Comparison of ENCODE assay signal across 21 mouse cellular contexts in genomic region chr13:40739121-40739650, GRCm38 (mm10). TPM values are rescaled to one million over a fixed set of nuclear protein-coding genes. Genes with fewer than 3 reads are reported as not detected.
A peak's percentile ranks its signal among the peaks of the same experiment; 100 is the strongest.
DNase-seq lines count a peak whose midpoint lies in the region; ATAC-seq lines count a peak whose summit lies in the region.
"Had no signal": no experiment of that assay in that cellular context is flagged by ENCODE, and none has a peak within 500 bp of the region (broad histone marks: within the 10 kb centered on the region; RNA-seq: fewer than 3 reads in every experiment).

No protein-coding gene starts in this region.

- H3K4me2 ChIP-seq in kidney, embryonic 14.5 days (replicated peaks; ENCODE audit: low read depth, low read length), result peak overlapping the region; percentile 4
- peak overlapping the region; percentile 43; the same call in 1 of the 2 replicates for H3K4me2 ChIP-seq in limb, embryonic 12.5 days
- H3K4me2 ChIP-seq: heart, embryonic 13.5 days; lung, embryonic 14.5 days; midbrain, embryonic 13.5 days had no signal

- H3K9me3 ChIP-seq in kidney, embryonic 14.5 days (ENCODE audit: control insufficient read depth, low read length), result no peaks in the 10 kb centered on the region
- no peaks in the 10 kb centered on the region for H3K9me3 ChIP-seq in embryonic facial prominence, embryonic 10.5 days
- no peaks in the 10 kb centered on the region for H3K9me3 ChIP-seq in limb, embryonic 12.5 days
- H3K9me3 ChIP-seq: heart, embryonic 13.5 days; midbrain, embryonic 13.5 days had no signal

- H3K4me3 ChIP-seq in kidney, embryonic 14.5 days (ENCODE audit: low read length), result no peak overlapping the region
- peak overlapping the region; percentile 21; the same call in 1 of the 2 replicates for H3K4me3 ChIP-seq in embryonic facial prominence, embryonic 10.5 days
- no peak overlapping the region for H3K4me3 ChIP-seq in limb, embryonic 12.5 days (replicated peaks)
- H3K4me3 ChIP-seq: heart, embryonic 13.5 days; midbrain, embryonic 13.5 days had no signal

- no peak overlapping the region for H3K9ac ChIP-seq in kidney, embryonic 14.5 days (ENCODE audit: low read depth, low read length)
- H3K9ac ChIP-seq in limb, embryonic 12.5 days (replicated peaks), result no peak overlapping the region
- H3K9ac ChIP-seq: heart, embryonic 13.5 days; lung, embryonic 14.5 days; midbrain, embryonic 13.5 days had no signal

- peak; percentile 23 for DNase-seq in embryo, embryonic 11 days
- DNase-seq in embryo, embryonic 10.5 days (ENCODE audit: low spot score), result no peak
- DNase-seq in kidney, postnatal 14 days, result no peak
- DNase-seq in embryonic facial prominence, embryonic 10.5 days (ENCODE audit: low spot score), result peak; percentile 41
- no peak for DNase-seq in adipocyte (ENCODE audit: low spot score)
- DNase-seq: heart, postnatal 36 days; kidney, postnatal 10 days; layer of hippocampus, adult 9-11 months; lung, embryonic 14.5 days; lung, postnatal 4 days; spleen, adult 18-20 months had no signal

- ATAC-seq in kidney, embryonic 14.5 days (ENCODE audit: low FRiP score, low TSS enrichment), result no peak
- no peak for ATAC-seq in limb, embryonic 12.5 days (ENCODE audit: insufficient number of reproducible peaks, insufficient read depth, low FRiP score, low TSS enrichment, low read depth)
- ATAC-seq in megakaryocyte, adult 5-6 weeks (ENCODE audit: poor library complexity, severe bottlenecking), result no peak
- ATAC-seq: CD4-positive, CD25-positive, alpha-beta regulatory T cell, adult 4 months; forebrain, embryonic 14.5 days; inflammation-experienced regulatory T-cells, adult 6 months; midbrain, embryonic 13.5 days had no signal

- H3K4me1 ChIP-seq in kidney, embryonic 14.5 days (ENCODE audit: control insufficient read depth, insufficient read depth, low read length), result no peaks in the 10 kb centered on the region
- peaks cover 45% of the 10 kb centered on the region for H3K4me1 ChIP-seq in embryonic facial prominence, embryonic 10.5 days
- H3K4me1 ChIP-seq in limb, embryonic 12.5 days (replicated peaks), result peaks cover 22% of the 10 kb centered on the region

- H3K36me3 ChIP-seq in kidney, embryonic 14.5 days (ENCODE audit: control insufficient read depth, insufficient read depth, low read length), result no peaks in the 10 kb centered on the region
- H3K36me3 ChIP-seq in embryonic facial prominence, embryonic 10.5 days (replicated peaks), result no peaks in the 10 kb centered on the region
- no peaks in the 10 kb centered on the region for H3K36me3 ChIP-seq in limb, embryonic 12.5 days
- H3K36me3 ChIP-seq: G1E; heart, embryonic 13.5 days; midbrain, embryonic 13.5 days had no signal

- H3K27me3 ChIP-seq in kidney, embryonic 14.5 days (ENCODE audit: control insufficient read depth, insufficient read depth, low read length), result peaks cover 99% of the 10 kb centered on the region
- H3K27me3 ChIP-seq in embryonic facial prominence, embryonic 10.5 days (replicated peaks; ENCODE audit: low read depth, poor library complexity, severe bottlenecking), result peaks cover 100% of the 10 kb centered on the region
- H3K27me3 ChIP-seq in limb, embryonic 12.5 days, result peaks cover 99% of the 10 kb centered on the region

- under 1% methylated on average over 17 of the region's 17 CpGs for WGBS in kidney, embryonic 14.5 days
- WGBS in embryonic facial prominence, embryonic 10.5 days, result 1% methylated on average over 17 of the region's 17 CpGs
- WGBS in limb, embryonic 12.5 days, result under 1% methylated on average over 17 of the region's 17 CpGs

- no peak overlapping the region for H3K27ac ChIP-seq in kidney, embryonic 14.5 days (ENCODE audit: low read depth, low read length)
- H3K27ac ChIP-seq in embryonic facial prominence, embryonic 10.5 days (replicated peaks), result no peak overlapping the region
- no peak overlapping the region for H3K27ac ChIP-seq in limb, embryonic 12.5 days
- H3K27ac ChIP-seq: heart, embryonic 13.5 days; midbrain, embryonic 13.5 days had no signal

RNA-seq across cellular contexts. Expression of gene Tfap2a, which starts 1.0 kb away (rescaled TPM):
- 3.6 and 4.8 TPM in 2 replicates for polyA plus RNA-seq in kidney, embryonic 14.5 days (2014; fragmentation: Nextera tagmentation; extraction: Ambion mirVana)
- 8.3 and 8.5 TPM in 2 replicates for polyA plus RNA-seq in embryonic facial prominence, embryonic 10.5 days (2016; fragmentation: Nextera tagmentation; extraction: Ambion mirVana)
- 10.1 and 11.3 TPM in 2 replicates for polyA plus RNA-seq in limb, embryonic 12.5 days (2016; fragmentation: Nextera tagmentation; extraction: Ambion mirVana)
- total RNA-seq in megakaryocyte, adult 5-6 weeks (2015), result 0.36 TPM in 1 of 2 replicates, not detected in the other
- 0.07 TPM in 1 of 2 replicates, not detected in the other for total RNA-seq in megakaryocyte, adult 5-6 weeks (2017)
- total RNA-seq: liver, adult 2 months had no signal
- polyA plus RNA-seq: inflammation-experienced regulatory T-cells, adult 6 months had no signal

Comparison
In these comparisons a context has a peak if more than half of its experiments do, and no peak if none do; other contexts are left out.
1. DNase-seq: peak in embryo, embryonic 11 days (single experiment) and embryonic facial prominence, embryonic 10.5 days (single experiment); none in embryo, embryonic 10.5 days (single experiment), kidney, postnatal 14 days (single experiment) and adipocyte (single experiment).